Mouse (Mus musculus): Measurements from ENCODE around the gene Sorcs3. TPM values are rescaled to one million over a fixed set of nuclear protein-coding genes. Genes with fewer than 3 reads are reported as not detected.

Gene Sorcs3
- polyA plus RNA-seq, 1 experiment from 2014 or later, result 0.76 TPM

DNA sequence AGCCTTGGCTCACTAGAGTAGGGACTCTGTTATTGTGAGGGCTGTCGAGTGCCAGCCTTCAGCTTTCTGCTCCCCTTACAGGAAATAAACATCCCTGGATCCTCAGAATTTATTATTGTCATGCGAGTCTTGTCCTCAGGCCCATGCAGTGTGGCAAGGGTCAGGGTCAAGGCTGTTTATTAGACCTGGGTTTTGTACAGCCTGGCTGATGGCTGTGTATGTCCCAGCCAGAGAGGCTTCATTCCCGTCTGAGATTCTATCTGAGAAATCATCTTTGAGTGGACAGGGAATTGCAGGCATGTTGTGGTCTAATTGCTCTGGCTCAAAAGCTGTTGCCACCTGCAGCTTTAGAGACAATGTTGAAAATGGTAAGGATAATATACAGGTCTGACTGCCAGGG is 285.3 kb downstream of the Sorcs3 start:
- no peak overlapping the region for H3K27ac ChIP-seq (replicated peaks)
- DNase-seq (ENCODE audit: low spot score), result no peak
- H3K27me3 ChIP-seq (replicated peaks; ENCODE audit: low read depth, poor library complexity, severe bottlenecking), result no peaks in the 10 kb centered on the region
- no peak overlapping the region for H3K4me3 ChIP-seq
- no peaks in the 10 kb centered on the region for H3K4me1 ChIP-seq
- WGBS, result 70% methylated on average over 3 of the region's 3 CpGs
- H3K9me3 ChIP-seq, result no peaks in the 10 kb centered on the region
- H3K36me3 ChIP-seq (replicated peaks), result no peaks in the 10 kb centered on the region

DNA sequence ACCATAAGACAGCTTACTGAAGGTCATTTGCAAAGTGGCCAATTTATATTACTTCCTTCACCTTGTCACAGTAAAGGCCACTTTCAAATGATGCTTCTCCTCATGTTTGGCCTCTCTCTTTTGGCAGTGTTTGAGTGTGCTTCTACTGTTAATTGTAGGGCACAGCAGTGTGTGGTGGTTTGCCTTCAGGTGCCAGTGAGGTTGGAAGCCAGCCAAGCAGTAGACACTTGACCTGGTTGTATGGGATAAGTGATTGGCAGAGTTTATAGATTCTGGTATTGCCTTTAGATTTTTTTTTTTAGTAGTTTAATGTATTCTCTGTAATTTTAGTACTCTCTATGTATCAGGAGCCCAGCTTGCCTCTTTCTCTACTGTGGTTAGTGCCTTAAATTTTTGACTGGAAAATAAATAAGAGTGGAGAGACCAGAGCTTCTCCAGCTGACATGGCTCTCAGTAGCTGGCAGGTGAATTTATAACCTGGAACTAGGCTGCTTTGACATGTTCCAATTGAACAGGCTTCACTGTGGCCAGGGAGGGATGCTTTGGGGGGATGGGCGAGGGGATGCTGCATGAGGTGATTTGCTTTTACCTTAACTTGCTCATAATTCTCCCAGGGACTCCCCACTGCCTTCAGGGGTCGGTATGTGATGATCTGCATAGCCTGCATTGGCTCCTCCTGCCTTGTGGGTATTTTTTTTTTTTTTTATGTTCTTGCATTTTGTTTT is 298.2 kb downstream of the Sorcs3 start:
- Histone ChIP-seq H3K27ac (replicated peaks) (no peak overlapping the region), H3K4me3 (no peak overlapping the region), H3K4me1 (peaks cover 6% of the 10 kb centered on the region), H3K9me3 (no peaks in the 10 kb centered on the region), H3K27me3 (replicated peaks; ENCODE audit: low read depth, poor library complexity, severe bottlenecking) (no peaks in the 10 kb centered on the region), H3K36me3 (replicated peaks) (no peaks in the 10 kb centered on the region)
- 73% methylated on average over 2 of the region's 2 CpGs for WGBS
- DNase-seq (ENCODE audit: low spot score), result no peak

DNA sequence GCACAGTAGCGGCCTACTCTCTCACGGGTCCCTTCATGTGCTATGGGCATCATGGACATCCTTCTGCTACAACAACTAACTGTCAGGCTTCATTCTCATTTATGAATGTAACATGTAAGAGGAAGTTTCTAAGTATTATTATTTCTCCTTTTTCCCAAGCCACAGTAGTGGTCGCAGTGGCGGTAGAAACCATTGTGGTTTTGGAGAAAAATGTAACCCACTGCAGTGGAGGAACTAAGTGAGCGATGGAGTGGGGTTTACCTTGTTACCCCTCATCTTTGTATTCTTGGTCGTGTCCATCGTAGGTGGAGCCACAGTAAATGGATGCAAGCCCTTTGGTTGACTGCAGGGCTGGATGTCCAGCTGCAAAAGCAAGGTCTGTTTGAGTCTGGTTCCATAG is 318.0 kb downstream of the Sorcs3 start:
- 91% methylated on average over 7 of the region's 7 CpGs for WGBS
- no peak for DNase-seq (ENCODE audit: low spot score)
- Histone ChIP-seq H3K4me3 (no peak overlapping the region), H3K27me3 (replicated peaks; ENCODE audit: low read depth, poor library complexity, severe bottlenecking) (no peaks in the 10 kb centered on the region), H3K27ac (replicated peaks) (no peak overlapping the region), H3K4me1 (no peaks in the 10 kb centered on the region), H3K9me3 (no peaks in the 10 kb centered on the region), H3K36me3 (replicated peaks) (no peaks in the 10 kb centered on the region)

DNA sequence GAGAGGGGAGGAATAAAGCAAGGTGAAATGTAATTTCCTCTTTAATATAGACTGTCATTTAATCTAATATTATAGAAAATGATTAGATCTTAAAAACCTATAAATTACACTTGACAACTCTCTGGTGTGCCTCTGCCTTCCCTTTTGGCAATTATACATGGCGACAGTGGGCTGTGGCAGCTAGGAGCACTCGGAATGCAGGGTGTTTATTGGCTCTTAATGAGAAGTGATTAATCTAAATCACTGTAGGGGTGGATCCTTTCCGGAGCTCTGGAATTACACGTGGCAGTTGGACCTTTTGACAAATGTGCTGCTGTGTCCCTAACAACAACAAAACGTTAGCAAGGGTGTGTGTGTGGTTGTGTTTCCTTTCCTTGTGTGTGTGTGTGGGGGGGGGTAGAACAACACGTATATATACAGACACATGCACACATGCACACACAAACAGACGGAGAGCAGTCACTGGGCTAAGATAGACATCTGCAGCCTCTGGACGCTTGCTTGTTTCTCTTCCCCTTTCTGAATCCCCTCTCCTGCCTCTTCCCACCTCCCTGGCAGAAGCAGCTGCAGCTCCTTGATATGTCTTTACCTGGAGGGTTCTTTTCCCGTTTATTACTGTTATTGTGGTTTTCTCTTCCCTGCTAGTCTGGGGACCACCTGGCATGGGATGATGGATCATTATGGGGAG is 318.8 kb downstream of the Sorcs3 start:
- 70% methylated on average over 9 of the region's 9 CpGs for WGBS
- Histone ChIP-seq H3K27ac (replicated peaks) (no peak overlapping the region), H3K9me3 (no peaks in the 10 kb centered on the region), H3K4me3 (no peak overlapping the region), H3K36me3 (replicated peaks) (no peaks in the 10 kb centered on the region), H3K4me1 (no peaks in the 10 kb centered on the region), H3K27me3 (replicated peaks; ENCODE audit: low read depth, poor library complexity, severe bottlenecking) (no peaks in the 10 kb centered on the region)
- DNase-seq (ENCODE audit: low spot score), result no peak

DNA sequence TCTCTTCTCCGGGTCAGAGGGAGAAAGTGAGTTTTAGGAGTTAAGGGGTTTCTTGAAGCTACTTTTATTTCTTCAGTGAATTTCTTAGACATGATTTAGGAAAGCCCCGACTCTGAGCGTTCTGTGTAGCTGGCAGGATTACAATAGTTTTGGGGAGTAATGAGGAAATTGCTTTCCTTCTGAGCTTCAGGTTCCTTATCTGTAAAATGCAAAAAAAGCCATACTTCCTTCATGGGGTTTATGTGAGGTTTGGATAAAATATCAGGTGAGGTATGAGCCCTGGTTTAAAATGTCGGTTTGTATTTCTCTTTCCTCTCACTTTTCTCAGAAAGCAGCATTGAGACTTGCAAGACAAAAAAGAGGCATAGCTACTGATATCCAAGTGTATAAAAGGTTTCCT is 327.8 kb downstream of the Sorcs3 start:
- 91% methylated on average over 4 of the region's 4 CpGs for WGBS

DNA sequence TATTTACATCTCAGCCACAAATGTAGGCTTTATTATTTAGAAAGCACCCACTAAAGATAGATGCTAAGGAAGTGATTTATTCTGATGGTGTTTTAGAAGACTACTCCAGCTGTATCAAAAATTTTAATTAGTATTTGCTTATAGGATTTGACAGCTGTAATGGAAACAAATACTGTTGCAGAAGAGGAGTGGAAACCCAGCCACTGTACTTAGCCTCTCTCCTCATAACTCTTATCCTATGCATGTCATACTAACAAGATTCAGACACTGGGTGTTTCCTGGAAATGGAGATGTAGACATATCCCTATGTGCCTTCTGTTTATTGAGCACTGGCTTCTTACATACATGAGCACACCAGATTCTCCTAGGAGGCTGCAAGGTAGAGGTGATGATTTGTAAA is 338.5 kb downstream of the Sorcs3 start:
- Histone ChIP-seq H3K9me3 (peaks cover 3% of the 10 kb centered on the region; the same call in 1 of the 2 replicates), H3K27me3 (replicated peaks; ENCODE audit: low read depth, poor library complexity, severe bottlenecking) (no peaks in the 10 kb centered on the region), H3K4me1 (peaks cover 7% of the 10 kb centered on the region), H3K27ac (replicated peaks) (no peak overlapping the region), H3K4me3 (no peak overlapping the region), H3K36me3 (replicated peaks) (no peaks in the 10 kb centered on the region)
- DNase-seq (ENCODE audit: low spot score), result no peak

More for the DNA sequence above, 327.8 kb downstream of the Sorcs3 start:
- Histone ChIP-seq H3K27ac (replicated peaks) (no peak overlapping the region), H3K27me3 (replicated peaks; ENCODE audit: low read depth, poor library complexity, severe bottlenecking) (no peaks in the 10 kb centered on the region), H3K9me3 (no peaks in the 10 kb centered on the region), H3K4me3 (no peak overlapping the region), H3K36me3 (replicated peaks) (no peaks in the 10 kb centered on the region), H3K4me1 (no peaks in the 10 kb centered on the region)
- DNase-seq (ENCODE audit: low spot score), result no peak

DNA sequence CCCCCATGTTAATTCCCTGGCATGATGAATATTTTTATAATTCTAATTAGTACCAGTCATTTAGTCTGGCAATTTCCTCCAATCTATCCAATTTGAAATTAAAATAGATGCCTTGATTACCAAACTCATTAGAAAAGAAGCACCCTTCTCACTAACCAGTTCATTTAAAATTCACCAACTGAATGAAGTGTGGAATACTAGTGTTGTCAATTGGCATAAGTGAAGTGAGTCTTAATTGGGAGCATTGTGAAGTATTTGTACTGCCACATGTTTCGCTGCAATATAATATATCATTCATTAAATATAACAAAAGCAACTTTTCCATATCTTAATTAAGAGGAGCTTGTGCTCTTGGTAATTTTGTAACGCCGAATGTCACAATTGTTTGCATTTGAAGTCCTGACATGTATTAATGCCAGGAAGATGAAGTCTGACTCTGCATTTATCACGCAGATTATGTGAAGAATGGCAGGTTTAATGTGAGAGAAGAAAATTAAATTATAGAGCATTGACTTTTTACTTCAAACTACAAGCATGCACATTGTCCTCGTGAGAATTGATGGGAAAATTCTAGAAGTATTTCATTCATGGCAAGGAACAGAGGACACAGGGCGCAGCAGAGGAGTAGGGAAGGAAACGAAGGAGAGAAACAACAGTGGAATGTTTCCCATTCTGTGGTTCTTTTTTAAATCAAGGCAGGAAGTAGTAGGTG is 339.8 kb downstream of the Sorcs3 start:
- H3K4me1 ChIP-seq, result peaks cover 7% of the 10 kb centered on the region
- no peak overlapping the region for H3K4me3 ChIP-seq
- peaks cover 3% of the 10 kb centered on the region; the same call in 1 of the 2 replicates for H3K9me3 ChIP-seq
- no peak for DNase-seq (ENCODE audit: low spot score)
- no peaks in the 10 kb centered on the region for H3K27me3 ChIP-seq (replicated peaks; ENCODE audit: low read depth, poor library complexity, severe bottlenecking)
- no peaks in the 10 kb centered on the region for H3K36me3 ChIP-seq (replicated peaks)
- H3K27ac ChIP-seq (replicated peaks), result no peak overlapping the region
- 90% methylated on average over 7 of the region's 7 CpGs for WGBS

DNA sequence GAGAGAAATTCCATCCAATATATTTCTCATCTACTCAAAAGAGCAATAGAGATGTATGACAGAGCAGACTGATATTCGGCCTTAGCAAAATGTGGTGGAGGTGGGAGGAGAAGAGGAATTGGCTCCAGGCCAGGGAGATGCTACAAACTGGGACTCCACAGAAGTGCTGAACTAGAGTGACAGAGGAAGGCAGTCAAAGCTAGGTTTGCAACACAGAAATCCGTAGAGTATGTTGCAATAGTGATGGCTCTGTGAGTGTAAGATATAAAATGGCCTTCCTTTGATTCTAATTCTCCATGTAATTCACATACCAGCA is 340.3 kb downstream of the Sorcs3 start:
- H3K27me3 ChIP-seq (replicated peaks; ENCODE audit: low read depth, poor library complexity, severe bottlenecking), result no peaks in the 10 kb centered on the region
- 95% methylated on average over 2 of the region's 2 CpGs for WGBS
- peaks cover 7% of the 10 kb centered on the region for H3K4me1 ChIP-seq
- no peak overlapping the region for H3K27ac ChIP-seq (replicated peaks)
- no peaks in the 10 kb centered on the region for H3K36me3 ChIP-seq (replicated peaks)
- DNase-seq (ENCODE audit: low spot score), result no peak
- H3K9me3 ChIP-seq, result peaks cover 3% of the 10 kb centered on the region; the same call in 1 of the 2 replicates
- no peak overlapping the region for H3K4me3 ChIP-seq

DNA sequence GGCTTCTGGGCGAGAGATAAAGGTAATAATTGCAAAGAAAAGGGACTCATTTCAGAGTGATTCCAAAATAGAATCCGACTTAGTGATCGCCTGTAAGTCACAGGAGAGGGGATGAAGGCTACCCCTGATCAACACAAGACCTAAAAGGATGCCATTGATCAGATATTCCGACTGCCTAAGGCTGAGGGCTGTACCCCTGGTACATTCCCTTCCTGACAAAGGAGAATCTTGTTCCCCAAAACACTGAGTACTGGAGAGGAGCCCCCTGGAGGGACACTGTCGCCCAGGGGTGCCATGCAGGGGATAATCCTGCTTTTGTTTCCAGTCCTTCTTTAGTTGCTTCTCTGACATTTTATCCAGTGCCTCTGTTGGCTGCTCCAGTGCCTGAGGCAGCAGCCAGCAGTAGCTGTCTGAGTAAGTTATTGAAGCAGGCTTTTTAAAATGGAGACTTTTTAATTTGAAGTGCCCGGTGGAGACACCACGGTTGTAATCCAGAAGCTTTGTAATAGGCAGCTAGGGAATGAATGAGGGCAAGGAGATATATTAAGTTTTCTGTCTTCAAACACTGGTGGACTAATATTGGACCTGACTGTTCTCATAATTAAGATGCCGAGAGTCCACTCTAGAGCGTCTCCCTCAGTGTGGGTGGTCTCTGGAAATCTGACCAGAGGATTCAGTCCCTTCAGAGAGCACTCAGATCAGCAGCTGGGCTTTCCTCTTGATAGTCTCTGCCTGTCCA is 342.5 kb downstream of the Sorcs3 start:
- Histone ChIP-seq H3K9me3 (peaks cover 3% of the 10 kb centered on the region; the same call in 1 of the 2 replicates), H3K27ac (replicated peaks) (no peak overlapping the region), H3K27me3 (replicated peaks; ENCODE audit: low read depth, poor library complexity, severe bottlenecking) (no peaks in the 10 kb centered on the region), H3K36me3 (replicated peaks) (no peaks in the 10 kb centered on the region), H3K4me1 (peaks cover 7% of the 10 kb centered on the region), H3K4me3 (no peak overlapping the region)
- WGBS, result 13% methylated on average over 9 of the region's 9 CpGs
- peak; percentile 21 for DNase-seq (ENCODE audit: low spot score)

DNA sequence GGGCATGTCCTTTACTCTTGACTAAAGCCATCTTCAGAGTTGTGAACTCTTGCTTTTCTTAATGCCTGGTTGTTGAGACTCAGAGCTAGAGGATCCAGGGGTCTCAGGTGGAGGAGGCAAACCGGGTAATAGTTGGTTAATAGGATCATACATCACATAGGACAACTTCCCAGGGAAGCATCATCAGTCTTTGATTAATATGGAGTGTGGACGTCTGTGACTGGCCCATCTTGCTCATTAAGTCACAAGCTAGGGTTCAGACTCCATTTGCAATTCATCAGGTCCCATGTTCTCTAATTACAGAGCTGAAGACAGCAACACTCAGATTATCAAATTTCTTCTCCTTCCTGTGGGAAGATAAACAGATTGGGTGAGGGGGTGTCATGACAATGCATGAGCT is 353.6 kb downstream of the Sorcs3 start:
- Histone ChIP-seq H3K27ac (replicated peaks) (no peak overlapping the region), H3K27me3 (replicated peaks; ENCODE audit: low read depth, poor library complexity, severe bottlenecking) (no peaks in the 10 kb centered on the region), H3K36me3 (replicated peaks) (no peaks in the 10 kb centered on the region), H3K9me3 (no peaks in the 10 kb centered on the region), H3K4me3 (no peak overlapping the region), H3K4me1 (no peaks in the 10 kb centered on the region)
- WGBS, result 69% methylated on average over 2 of the region's 2 CpGs
- DNase-seq (ENCODE audit: low spot score), result no peak

DNA sequence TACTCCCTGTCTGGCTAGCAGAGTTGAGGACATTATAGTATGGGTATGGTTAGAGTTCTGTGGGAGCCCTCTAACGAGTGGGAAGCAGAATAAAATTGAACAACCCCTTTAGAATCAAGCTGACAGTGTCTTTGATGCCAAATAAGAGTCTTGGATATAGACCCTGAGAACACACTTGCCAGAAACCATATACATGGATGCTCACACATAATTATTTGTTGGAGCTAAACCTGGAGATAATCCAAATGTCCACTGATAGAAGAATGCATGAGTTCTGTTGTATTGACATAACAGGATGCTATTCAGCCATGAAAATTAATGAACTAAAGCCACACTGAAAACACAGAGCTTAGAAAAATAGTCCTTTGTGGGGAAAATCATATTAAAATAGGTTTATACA is 369.9 kb downstream of the Sorcs3 start:
- H3K4me1 ChIP-seq, result no peaks in the 10 kb centered on the region
- H3K4me3 ChIP-seq, result no peak overlapping the region
- no peaks in the 10 kb centered on the region for H3K36me3 ChIP-seq (replicated peaks)
- DNase-seq (ENCODE audit: low spot score), result no peak
- no peaks in the 10 kb centered on the region for H3K9me3 ChIP-seq
- no peak overlapping the region for H3K27ac ChIP-seq (replicated peaks)
- WGBS, result 79% methylated on average over 1 of the region's 1 CpGs
- no peaks in the 10 kb centered on the region for H3K27me3 ChIP-seq (replicated peaks; ENCODE audit: low read depth, poor library complexity, severe bottlenecking)

DNA sequence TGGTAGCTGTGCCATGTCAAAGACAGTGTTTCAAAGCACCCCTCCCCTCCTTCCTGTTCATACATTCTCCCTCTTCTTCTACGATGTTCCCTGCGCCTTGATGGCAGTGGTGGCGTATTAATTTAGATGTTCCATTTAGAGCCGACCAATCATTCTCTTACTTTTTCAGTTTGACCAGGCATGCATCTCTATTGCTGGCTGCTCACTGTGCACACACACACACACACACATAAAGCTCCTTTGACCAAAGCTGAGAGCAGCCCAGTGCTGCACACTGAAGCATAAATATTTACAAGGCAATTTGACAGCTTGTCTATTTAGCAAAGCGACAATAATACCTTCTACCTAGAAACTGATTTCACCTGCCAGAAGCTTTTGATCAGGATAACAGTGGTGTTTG is 371.3 kb downstream of the Sorcs3 start:
- Histone ChIP-seq H3K36me3 (replicated peaks) (no peaks in the 10 kb centered on the region), H3K4me1 (no peaks in the 10 kb centered on the region), H3K4me3 (no peak overlapping the region), H3K27ac (replicated peaks) (no peak overlapping the region), H3K27me3 (replicated peaks; ENCODE audit: low read depth, poor library complexity, severe bottlenecking) (no peaks in the 10 kb centered on the region), H3K9me3 (no peaks in the 10 kb centered on the region)
- 92% methylated on average over 5 of the region's 5 CpGs for WGBS
- DNase-seq (ENCODE audit: low spot score), result no peak
